In the genomic region with DNA sequence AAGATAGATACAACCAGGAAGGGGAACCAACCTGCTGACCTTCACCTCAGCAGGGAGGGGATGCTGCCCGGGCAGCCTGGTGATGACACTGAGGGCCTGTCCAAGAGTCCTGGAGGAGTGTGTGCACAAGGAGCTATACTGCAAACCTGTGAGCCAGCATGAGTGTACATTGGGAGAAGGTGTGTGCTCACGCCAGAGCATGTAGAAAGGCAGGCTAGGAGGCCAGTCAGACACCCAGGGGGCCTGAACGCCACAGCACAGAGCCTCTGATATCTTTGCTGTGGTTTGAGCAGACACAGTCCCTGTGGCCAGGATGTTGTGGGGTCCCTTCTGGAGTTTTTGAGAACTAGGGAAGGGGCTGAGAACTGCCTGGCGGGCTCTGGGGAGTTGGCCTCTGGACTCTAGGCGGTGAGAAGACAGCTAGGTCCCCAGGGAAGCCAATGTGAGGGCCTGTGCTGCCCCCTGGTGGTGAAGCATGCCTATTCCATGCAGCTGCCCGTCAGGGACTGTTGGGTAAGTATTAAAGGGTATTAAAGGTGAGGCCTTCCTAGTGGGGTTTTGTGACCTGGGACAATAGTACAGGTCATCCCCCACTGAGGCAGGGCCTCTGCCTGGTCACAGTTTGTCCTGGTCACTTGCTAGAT, we compare ENCODE assay signal across 9 mouse cellular contexts. TPM values are rescaled to one million over a fixed set of nuclear protein-coding genes. Genes with fewer than 3 reads are reported as not detected.
DNase-seq lines count a peak whose midpoint lies in the region; ATAC-seq and TF ChIP-seq lines count a peak whose summit lies in the region.
"Had no signal": no experiment of that assay in that cellular context is flagged by ENCODE, and none has a peak within 500 bp of the region (broad histone marks: within the 10 kb centered on the region; RNA-seq: fewer than 3 reads in every experiment).

No protein-coding gene starts in this region.

- WGBS in hindbrain, embryonic 13.5 days: 43% methylated on average over 6 of the region's 6 CpGs

- H3K9me3 ChIP-seq in hindbrain, embryonic 13.5 days: no peaks in the 10 kb centered on the region
- H3K9me3 ChIP-seq: megakaryocyte, embryonic 14.5 days had no signal

- no peak overlapping the region for H3K27ac ChIP-seq in hindbrain, embryonic 13.5 days

- POLR2A ChIA-PET in Patski (lab: Charles Lee): interaction anchor here (1.9 kb wide), 1 partner anchor 191 kb away, joined by 4 read pairs; no protein-coding TSS in a partner anchor

- no peak overlapping the region for H3K9ac ChIP-seq in hindbrain, embryonic 13.5 days

- no peaks in the 10 kb centered on the region for H3K27me3 ChIP-seq in Patski
- H3K27me3 ChIP-seq in hindbrain, embryonic 13.5 days: peaks cover 16% of the 10 kb centered on the region; the same call in 1 of the 2 replicates

- no peak overlapping the region for H3K4me3 ChIP-seq in hindbrain, embryonic 13.5 days
- H3K4me3 ChIP-seq: megakaryocyte, embryonic 14.5 days had no signal

- H3K36me3 ChIP-seq in hindbrain, embryonic 13.5 days: no peaks in the 10 kb centered on the region

- ATAC-seq in Patski: peak; percentile 27
- ATAC-seq in hindbrain, embryonic 13.5 days (ENCODE audit: low FRiP score): peak; percentile 69; the same call in 1 of the 2 replicates

- TF ChIP-seq CTCF in Patski (IDR thresholded peaks at IDR 0.05): no peak

- DNase-seq in Patski (ENCODE audit: low read depth, low spot score): peak; percentile 25
- DNase-seq in cerebellum, postnatal 14 days: peak; percentile 91 to 95
- DNase-seq in frontal cortex, postnatal 25 days (ENCODE audit: low spot score in 2 of 2): peak; percentile 80 to 81
- peak; percentile 81 to 84 for DNase-seq in layer of hippocampus, postnatal 36 days
- peak; percentile 93 for DNase-seq in lung, postnatal 36 days
- peak; percentile 81 for DNase-seq in retina, postnatal 7 days (ENCODE audit: low read depth, low spot score)
- peak; percentile 77 to 84 for DNase-seq in urinary bladder, adult 18-20 months (ENCODE audit: low spot score in 2 of 2)

- no peak overlapping the region for H3K4me2 ChIP-seq in hindbrain, embryonic 13.5 days

- in situ Hi-C loops in Patski (cut with MboI; ENCODE audit: low pct_unique_long_range_greater_than_20kb): loop anchor here (5.0 kb wide), 1 partner anchor 189 kb away; no protein-coding TSS in a partner anchor

- CTCF ChIA-PET in Patski (lab: Charles Lee): interaction anchor here (0.9 to 6.5 kb wide), 8 partner anchors 9 to 191 kb away, joined by 3 to 56 read pairs (median 4); no protein-coding TSS in a partner anchor

- no peaks in the 10 kb centered on the region for H3K4me1 ChIP-seq in hindbrain, embryonic 13.5 days (replicated peaks)

RNA-seq across cellular contexts. Expression of gene Ano1, which starts 24.2 kb away (rescaled TPM):
- 0.49 TPM for polyA plus RNA-seq in Patski (2021)
- 5.0 and 5.9 TPM in 2 replicates for polyA plus RNA-seq in hindbrain, embryonic 13.5 days (2015; fragmentation: Nextera tagmentation; extraction: Ambion mirVana)
- total RNA-seq in layer of hippocampus, postnatal 36 days (2021): 1 to 10 TPM; 2.5 to 2.6 TPM

Comparison
In these comparisons a context has a peak if more than half of its experiments do, and no peak if none do; other contexts are left out.
1. DNase-seq: peak in every context shown above with its lines; median percentile 93 in cerebellum, postnatal 14 days; 93 in lung, postnatal 36 days; 82 in layer of hippocampus, postnatal 36 days; 81 in retina, postnatal 7 days; 80 in frontal cortex, postnatal 25 days; 80 in urinary bladder, adult 18-20 months; 25 in Patski.